Mouse (Mus musculus): Measurements from ENCODE around the gene Ldha.
"Not testable (repeated sequence)": the region's sequence is repeated elsewhere in the genome, so short reads cannot be mapped to it uniquely, and the experiment has no call there.

The Ldha gene

DNA sequence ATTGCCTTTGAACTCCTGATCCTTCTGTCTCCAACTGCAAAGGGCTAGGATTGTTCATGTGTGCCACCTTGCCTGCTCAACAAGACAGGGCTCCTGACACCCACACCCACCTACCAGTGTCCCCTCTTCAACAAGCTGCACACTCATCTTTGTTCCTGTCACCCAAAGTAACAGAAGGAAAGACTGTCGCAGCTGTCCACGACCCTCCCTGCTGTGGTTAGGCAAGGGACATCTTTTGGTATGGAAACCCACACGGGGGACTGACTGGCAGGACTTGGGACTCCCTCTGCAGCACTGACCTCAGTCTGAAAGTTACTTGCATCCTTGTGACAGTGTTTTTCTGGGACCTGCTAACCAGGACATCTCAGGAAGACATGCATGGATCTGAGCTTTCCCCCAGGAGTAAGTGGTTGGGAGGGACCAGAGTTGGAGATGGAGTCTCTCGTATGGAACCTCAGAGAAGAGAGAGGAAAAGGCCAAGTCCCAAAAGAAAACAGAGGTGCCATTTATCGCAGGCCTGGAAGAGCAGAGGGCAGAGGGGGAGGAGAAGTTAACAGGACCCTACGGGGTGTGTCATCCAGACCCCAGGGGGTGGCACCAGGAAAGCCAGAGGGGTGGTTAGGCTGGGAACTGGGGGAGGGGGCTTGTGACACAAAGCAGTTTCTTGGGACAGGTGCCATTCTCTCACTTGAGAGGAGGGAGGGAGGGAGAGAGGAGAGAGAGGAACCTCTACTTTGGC is at the start of gene Ldha:
TSS of gene Ldha (plus strand) at position 689 of the 739 bp plus-strand sequence.
- DNase-seq (ENCODE audit: low read depth, low spot score) = no peak

DNA sequence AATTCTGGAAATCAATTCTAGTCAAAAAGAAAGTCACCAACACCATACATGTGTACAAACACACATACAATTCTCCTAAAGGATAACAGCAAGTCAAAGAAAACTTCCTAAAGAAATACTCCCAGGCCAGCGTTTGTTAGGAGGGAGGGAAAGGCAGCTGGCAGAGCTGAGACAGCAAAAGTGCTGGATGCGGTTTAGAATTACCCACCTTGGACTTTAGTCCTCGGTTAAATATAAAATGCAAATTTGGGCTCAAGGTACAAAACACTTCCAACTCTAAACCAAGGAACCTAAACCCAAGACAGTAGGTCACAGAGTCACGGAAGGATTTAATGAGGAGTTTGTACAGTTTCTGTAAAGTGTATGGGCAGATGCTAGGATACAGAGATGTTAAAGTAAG is 47.4 kb upstream of the Ldha start:
- no peak for DNase-seq (ENCODE audit: low read depth, low spot score)

- peak; percentile 99 for DNase-seq (ENCODE audit: low read depth, low spot score)
Observed at GRCm38 (mm10) chr7:46795287-46796205, 45.7 kb upstream of the Ldha start, which contains the start of the genes Hps5 and Gtf2h1. Gene Hps5, minus strand, starts transcription at chr7:46796064. Gene Gtf2h1, plus strand, starts transcription at chr7:46796103.

GRCm38 (mm10) chr7:46796206-46796679 is 45.0 kb upstream of the Ldha start:
- no peak for DNase-seq (ENCODE audit: low read depth, low spot score)

DNA sequence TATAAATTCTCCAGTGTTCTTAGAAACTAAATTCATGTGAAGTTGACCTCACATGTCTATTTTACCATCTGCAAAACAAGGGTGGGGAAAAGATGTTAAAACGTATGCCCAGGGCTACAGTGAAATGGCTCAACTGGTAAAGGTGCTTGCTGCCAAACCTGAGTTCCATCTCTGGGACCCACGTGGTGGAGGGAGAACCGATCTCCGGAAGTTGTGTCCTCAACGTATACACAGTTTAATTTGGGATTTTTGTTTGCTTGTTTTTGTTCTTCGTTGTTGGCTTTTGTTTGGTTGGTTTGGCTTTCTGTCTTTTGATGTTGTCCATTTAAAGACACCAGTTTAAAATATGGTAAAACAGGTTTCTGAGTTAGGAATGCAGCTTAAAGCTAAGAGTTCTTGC is 44.5 kb upstream of the Ldha start:
- DNase-seq (ENCODE audit: low read depth, low spot score) = no peak

DNA sequence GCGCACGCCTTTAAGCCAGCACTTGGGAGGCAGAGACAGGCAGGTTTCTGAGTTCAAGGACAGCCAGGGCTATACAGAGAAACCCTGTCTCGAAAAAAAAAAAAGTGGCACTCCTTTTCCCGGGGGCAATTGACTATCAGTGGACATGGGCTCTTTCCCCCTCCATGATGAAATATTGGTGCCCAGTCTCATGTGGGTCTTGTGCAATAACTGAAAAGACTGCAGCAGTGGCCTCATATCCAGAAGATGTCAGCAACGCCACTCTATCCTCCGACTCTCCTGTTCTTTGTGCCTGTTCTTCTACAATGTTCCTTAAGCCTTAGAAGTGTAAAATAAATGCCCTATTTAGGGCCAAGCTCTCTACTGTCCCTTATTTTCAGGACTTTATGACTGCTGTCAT is 30.9 kb upstream of the Ldha start:
- no peak for DNase-seq (ENCODE audit: low read depth, low spot score)

DNA sequence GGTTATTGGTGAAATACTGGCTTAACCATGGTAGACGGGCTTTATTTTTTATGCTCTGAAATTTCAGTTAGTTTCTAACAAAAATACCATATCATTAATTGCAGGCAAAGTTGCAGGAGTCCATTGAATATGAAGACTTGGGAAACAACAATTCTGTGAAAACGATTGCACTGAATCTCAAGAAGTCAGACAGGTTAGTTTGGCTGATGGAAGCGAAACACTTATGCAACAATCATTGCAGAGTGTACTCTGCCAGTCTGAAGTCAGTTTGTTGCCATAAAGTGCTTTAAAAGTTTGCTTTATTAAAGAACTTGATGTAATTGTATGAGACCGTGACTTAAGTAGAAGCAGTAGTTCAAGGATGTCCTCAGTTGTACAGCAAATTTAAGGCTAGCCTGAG is 27.3 kb upstream of the Ldha start:
- no peak for DNase-seq (ENCODE audit: low read depth, low spot score)

DNA sequence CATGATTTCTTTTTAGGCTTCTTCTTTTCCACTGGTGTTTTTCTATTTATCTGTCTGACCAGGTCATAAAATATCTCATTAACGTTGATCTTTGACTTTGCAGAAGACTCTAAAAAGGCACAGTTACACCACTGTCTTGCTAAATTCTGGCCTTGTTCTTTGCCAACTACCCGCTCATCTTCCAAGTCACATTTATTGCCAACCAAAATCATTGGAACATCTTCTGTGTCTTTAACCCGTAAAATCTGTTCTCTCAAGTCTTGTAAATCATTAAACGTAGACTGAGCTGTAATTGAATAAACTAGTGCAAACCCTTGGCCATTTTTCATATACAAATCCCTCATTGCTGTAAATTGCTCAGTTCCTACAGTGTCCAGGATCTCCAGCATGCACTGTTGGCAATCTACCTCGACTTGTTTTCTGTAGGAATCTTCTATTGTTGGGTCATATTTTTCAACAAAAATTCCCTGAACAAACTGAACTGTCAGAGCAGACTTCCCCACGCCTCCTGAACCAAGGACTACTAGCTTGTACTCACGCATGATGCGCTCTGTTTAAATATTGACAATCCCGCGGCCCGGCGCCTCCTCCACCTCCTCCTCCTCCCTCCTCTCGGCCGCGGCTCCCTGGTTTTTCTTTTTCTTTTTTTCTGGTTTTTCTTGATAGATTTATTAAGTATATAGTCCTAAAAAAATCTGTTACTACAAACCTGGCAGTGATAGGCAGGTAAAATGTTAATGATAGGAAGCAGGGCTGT is 20.2 kb upstream of the Ldha start:
- not testable (repeated sequence) for DNase-seq (ENCODE audit: low read depth, low spot score)

- DNase-seq (ENCODE audit: low read depth, low spot score) = no peak
Observed at GRCm38 (mm10) chr7:46827046-46827802, 14.1 kb upstream of the Ldha start.

DNA sequence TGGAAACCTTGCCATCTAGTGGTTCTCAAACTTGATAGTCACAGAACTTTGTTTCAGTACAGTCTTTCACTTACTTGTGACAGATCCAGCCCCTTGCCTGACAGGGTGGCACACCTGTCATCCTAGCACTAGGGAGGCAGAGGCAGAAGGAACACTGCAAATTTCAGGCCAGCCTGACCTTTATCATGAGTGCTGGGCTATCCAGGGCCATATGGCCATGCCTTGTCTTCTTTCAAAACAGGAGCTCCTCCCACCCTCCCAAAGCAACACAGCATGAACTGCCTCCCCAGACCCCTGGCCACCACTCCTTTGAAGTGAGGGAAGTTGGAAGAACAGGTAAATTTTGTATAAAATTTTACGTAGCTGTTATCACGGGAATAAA is 13.5 kb upstream of the Ldha start:
- DNase-seq (ENCODE audit: low read depth, low spot score) = no peak

DNA sequence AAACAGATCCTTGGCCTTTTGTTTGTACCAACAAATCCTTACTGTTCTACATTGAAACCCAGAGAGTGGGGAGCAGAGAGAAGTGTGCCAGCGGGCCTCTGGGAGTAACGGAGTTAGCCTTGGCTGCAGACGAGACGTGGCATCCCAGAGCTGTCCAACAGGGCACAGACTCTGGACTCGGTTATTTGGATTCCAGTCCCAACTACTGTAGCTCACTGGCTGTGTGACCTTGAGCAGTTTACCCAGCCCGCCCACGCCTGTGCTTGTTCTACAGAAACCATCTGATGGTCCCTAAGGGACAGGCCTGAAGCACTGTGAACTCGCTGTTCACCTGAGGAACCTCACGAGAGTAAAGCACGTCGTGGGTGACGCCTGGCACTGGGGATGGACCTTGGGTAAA is 11.4 kb upstream of the Ldha start:
- DNase-seq (ENCODE audit: low read depth, low spot score) = no peak

DNA sequence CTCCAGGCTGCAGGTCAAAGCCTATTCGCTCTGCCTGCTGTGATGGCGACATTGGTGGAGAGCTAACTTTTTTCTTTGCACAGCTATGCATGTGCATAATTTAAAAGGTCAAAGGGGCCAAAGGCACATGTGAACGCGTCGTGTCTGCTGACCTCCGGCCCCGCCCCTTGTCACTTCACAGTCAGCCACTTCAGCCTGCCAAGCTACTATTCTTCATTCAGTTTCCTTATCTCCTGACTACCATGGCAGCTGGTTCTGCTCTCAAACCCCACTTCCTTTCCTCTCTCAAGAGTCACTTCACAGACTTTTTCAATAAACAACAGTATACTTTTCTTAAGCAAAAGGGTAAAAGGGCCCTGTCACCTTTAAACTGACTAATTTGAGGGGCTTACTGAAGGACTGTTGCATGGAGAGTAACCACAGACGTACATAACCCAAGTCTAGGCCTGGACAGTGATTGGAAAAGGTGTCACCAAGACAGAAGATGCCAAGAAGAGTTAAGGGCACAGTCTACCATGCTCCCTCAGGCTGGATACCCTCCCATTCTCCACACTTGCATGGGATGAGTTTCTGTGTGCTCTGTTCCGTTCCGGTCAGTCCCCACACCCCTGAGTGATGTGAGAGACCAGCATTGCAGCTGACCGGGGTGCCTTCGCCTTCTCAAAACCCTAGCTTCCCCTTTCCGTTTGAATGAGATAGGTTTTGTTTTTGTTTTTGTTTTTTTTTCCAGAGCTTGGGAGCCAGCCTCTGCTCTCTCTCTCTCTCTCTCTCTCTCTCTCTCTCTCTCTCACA is 10.3 kb upstream of the Ldha start:
- no peak for DNase-seq (ENCODE audit: low read depth, low spot score)

DNA sequence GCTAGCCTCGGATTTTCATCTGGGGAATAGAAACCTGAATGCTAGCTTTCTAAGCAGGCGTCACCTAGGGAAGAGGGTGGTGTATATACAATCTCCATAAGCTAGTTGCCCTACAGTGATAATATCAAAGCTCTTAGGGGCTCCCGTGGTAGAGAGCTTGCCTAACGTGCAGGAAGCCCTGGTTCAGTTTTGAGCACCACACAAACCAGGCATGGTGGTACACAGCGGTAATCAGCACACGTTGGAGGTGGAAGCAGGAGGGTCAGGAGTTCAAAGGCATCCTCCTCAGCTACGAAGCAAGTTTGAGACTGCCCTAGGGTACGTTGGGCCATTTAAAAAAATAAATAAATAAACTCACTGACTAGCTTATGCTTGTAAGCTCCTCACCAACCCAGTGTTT is 9.6 kb upstream of the Ldha start:
- DNase-seq (ENCODE audit: low read depth, low spot score) = no peak

- not testable (repeated sequence) for DNase-seq (ENCODE audit: low read depth, low spot score)
Observed at GRCm38 (mm10) chr7:46832112-46832810, 9.0 kb upstream of the Ldha start.

GRCm38 (mm10) chr7:46833266-46833665 is 8.0 kb upstream of the Ldha start:
- DNase-seq (ENCODE audit: low read depth, low spot score) = no peak

DNA sequence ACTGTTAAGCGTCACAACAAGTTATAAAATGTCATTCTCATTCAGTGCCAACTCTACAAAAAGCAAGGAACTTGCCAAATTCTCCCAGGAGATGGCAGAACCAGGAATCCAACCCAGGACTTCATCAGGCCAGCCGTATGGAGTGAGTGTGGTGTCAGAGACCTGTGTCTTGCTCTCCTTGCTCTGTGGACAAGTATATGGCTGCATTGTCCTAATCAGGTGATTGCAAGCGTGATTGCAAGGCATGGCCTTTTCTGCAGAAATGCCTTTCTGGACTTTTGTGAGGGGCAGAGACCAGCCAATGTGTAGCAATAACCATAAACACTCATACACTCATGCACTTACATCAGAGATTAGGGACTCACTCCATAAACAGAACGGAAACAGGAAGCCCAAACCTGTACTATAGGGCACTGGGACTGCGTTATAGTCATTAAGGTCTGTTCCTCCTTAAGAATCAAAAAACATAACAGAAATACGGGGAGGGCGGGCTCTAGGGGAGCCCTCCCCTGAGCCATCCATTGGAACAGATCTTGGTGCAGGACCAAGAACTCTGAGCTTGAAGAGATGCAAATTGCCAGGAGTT is 7.5 kb upstream of the Ldha start:
- no peak for DNase-seq (ENCODE audit: low read depth, low spot score)

DNA sequence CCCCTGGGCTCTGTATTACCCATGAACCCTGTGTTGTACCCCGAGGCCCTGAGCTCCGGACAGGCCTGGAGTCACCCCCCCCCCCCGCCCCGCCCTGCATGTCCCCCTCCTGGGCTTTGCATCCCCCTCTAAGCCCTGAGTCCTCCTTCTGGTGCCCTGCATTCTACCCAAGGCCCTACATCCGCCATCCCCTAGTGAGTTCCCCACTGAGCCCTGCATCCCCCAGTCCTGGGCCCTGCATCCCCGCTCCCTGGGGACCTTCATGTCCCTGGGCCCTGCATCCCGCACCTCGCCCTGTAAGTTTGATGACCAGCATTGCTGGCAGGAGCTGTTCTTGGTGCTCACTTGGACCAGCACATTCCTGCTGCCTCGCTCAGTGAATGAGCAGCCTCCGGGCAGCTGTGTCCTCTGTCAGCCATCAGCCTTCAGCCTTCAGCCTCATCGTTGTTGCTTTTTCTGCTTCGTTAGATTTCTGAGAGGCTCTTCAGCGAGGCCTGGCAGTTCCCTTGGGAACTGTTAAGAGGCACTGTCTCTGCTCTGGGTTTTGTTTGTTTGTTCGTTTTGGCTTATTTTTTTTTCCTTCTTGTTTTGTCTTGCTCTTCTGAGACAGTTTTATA is 6.2 kb upstream of the Ldha start:
- DNase-seq (ENCODE audit: low read depth, low spot score) = no peak

DNA sequence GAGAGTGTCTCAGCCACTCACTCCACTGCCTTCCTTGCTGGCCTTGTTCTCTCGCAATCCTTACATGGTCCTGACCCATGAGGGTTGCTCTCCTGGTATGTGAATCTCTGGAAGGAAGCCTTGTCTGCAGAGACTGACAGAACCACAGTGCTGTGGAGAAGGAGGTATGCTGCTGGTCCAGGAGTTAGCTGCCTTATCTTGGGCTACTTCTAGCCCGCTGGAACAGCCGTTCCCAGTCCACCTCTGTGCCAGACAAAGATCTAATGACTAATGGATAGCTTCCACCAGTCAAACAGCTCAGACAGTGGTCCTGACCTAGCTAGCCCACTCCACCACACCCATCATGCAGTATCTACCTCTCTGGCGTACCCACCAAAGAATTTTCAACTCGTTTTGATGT is 4.9 kb upstream of the Ldha start:
- DNase-seq (ENCODE audit: low read depth, low spot score) = no peak

GRCm38 (mm10) chr7:46837073-46837472 is 4.2 kb upstream of the Ldha start:
- DNase-seq (ENCODE audit: low read depth, low spot score) = no peak
